Mouse (Mus musculus): ENCODE data around the gene 1110057P08Rik. TPM values are rescaled to one million over a fixed set of nuclear protein-coding genes. Genes with fewer than 3 reads are reported as not detected.
"Not testable (repeated sequence)": the region's sequence is repeated elsewhere in the genome, so short reads cannot be mapped to it uniquely, and the experiment has no call there.

Gene 1110057P08Rik
- total RNA-seq (2021): not detected in 2 replicates
- long read RNA-seq: 0 reads

GRCm38 (mm10) chr16:89174435-89174834 lies at the start of gene 1110057P08Rik:
1110057P08Rik (plus strand) TSS chr16:89174735.
- no peak for DNase-seq

- no peak for DNase-seq
Measured at GRCm38 (mm10) chr16:89140551-89140950, 34.0 kb upstream of the 1110057P08Rik start, which contains the start of gene Gm6358. Gm6358 (plus strand) TSS chr16:89140851.

GRCm38 (mm10) chr16:89150786-89151185 lies 23.7 kb upstream of the 1110057P08Rik start, which contains the start of gene Gm10061:
Gm10061 (plus strand) TSS chr16:89151086.
- no peak for DNase-seq

GRCm38 (mm10) chr16:89157652-89158051 lies 16.9 kb upstream of the 1110057P08Rik start, which contains the start of gene Gm9789:
Gm9789 (plus strand) TSS chr16:89157952.
- DNase-seq: no peak

- not testable (repeated sequence) for DNase-seq
Measured at GRCm38 (mm10) chr16:89169190-89169589, 5.3 kb upstream of the 1110057P08Rik start, which contains the start of gene Gm7735. Gm7735 (plus strand) TSS chr16:89169490.

- no peak for DNase-seq
Measured at GRCm38 (mm10) chr16:89188621-89189020, 14.1 kb downstream of the 1110057P08Rik start.

- no peak for DNase-seq
Measured at GRCm38 (mm10) chr16:89205561-89205960, 31.0 kb downstream of the 1110057P08Rik start, which contains the start of gene Krtap20-2. Krtap20-2 (plus strand) TSS chr16:89205861.

Other genes with a start within 250 kb of the 1110057P08Rik start
- gene Krtap19-9b, start 242.5 kb upstream of the 1110057P08Rik start, total RNA-seq (2021): not detected in 2 replicates
- gene Krtap16-3, start 211.9 kb upstream of the 1110057P08Rik start, total RNA-seq (2021): not detected in 2 replicates
- not detected in 2 replicates for gene Krtap22-2, start 164.0 kb upstream of the 1110057P08Rik start, total RNA-seq (2021)
- gene Gm10229, start 159.5 kb upstream of the 1110057P08Rik start, total RNA-seq (2021): not detected in 2 replicates
- gene Krtap6-1, start 143.0 kb upstream of the 1110057P08Rik start, total RNA-seq (2021): not detected in 2 replicates
- gene Gm10228, start 133.3 kb upstream of the 1110057P08Rik start, total RNA-seq (2021): not detected in 2 replicates
- not detected in 2 replicates for gene Krtap6-5, start 126.9 kb upstream of the 1110057P08Rik start, total RNA-seq (2021)
- gene 1110025L11Rik, start 110.7 kb upstream of the 1110057P08Rik start, total RNA-seq (2021): not detected in 2 replicates
- not detected in 2 replicates for gene Krtap6-3, start 90.7 kb upstream of the 1110057P08Rik start, total RNA-seq (2021)
- not detected in 2 replicates for gene Gm6358, start 33.9 kb upstream of the 1110057P08Rik start, total RNA-seq (2021)
- gene Gm10061, start 23.6 kb upstream of the 1110057P08Rik start, total RNA-seq (2021): not detected in 2 replicates
- not detected in 2 replicates for gene Gm9789, start 16.8 kb upstream of the 1110057P08Rik start, total RNA-seq (2021)
- not detected in 2 replicates for gene Gm7735, start 5.2 kb upstream of the 1110057P08Rik start, total RNA-seq (2021)
- not detected in 2 replicates for gene Krtap20-2, start 31.1 kb downstream of the 1110057P08Rik start, total RNA-seq (2021)
- gene Krtap21-1, start 229.1 kb downstream of the 1110057P08Rik start, total RNA-seq (2021): not detected in 2 replicates
- gene Krtap6-2, start 245.4 kb downstream of the 1110057P08Rik start, total RNA-seq (2021): not detected in 2 replicates